27 mouse cellular contexts compared by ENCODE assay signal in the genomic region with DNA sequence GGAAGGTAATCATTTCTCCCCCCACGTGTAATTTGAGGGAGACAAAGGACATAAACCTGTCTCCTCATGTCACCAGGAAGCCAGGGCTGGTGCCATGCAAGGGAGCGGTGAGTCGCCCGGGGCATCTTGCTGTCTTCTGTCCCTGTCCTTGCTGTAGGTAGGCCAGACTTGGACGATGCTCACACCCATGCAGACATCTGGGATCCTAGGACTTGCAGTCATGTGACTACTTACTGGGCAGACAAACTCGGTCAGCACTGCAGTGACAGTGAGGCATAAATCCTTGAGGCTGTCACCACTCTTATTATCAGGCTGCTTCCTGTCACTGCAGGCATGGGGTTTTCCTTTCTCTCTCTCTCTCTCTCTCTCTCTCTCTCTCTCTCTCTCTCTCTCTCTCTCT.
DNase-seq lines count a peak whose midpoint lies in the region; ATAC-seq lines count a peak whose summit lies in the region.
"Had no signal": no experiment of that assay in that cellular context is flagged by ENCODE, and none has a peak within 500 bp of the region (broad histone marks: within the 10 kb centered on the region; RNA-seq: fewer than 3 reads in every experiment).

No protein-coding gene starts in this region.

- no peak overlapping the region for H3K4me3 ChIP-seq in heart, embryonic 12.5 days
- H3K4me3 ChIP-seq in heart, embryonic 16.5 days (ENCODE audit: low read length), result no peak overlapping the region
- H3K4me3 ChIP-seq in megakaryocyte, embryonic 14.5 days (replicated peaks), result peak overlapping the region; percentile 35
- H3K4me3 ChIP-seq: embryonic facial prominence, embryonic 10.5 days; embryonic facial prominence, embryonic 13.5 days; erythroblast, embryonic 14.5 days; forebrain, embryonic 12.5 days; forebrain, embryonic 15.5 days; hindbrain, embryonic 10.5 days; hindbrain, embryonic 13.5 days; intestine, embryonic 15.5 days had no signal

- 0 out of 2 replicates have a peak, but pooled peaks have one; percentile 15 for ATAC-seq in cerebellum, adult (ENCODE audit: insufficient number of reproducible peaks, low FRiP score, low TSS enrichment)
- ATAC-seq in heart, embryonic 12.5 days (ENCODE audit: insufficient number of reproducible peaks, low FRiP score), result peak; percentile 31; the same call in 1 of the 2 replicates
- peak; percentile 59; the same call in 1 of the 2 replicates for ATAC-seq in heart, embryonic 16.5 days (replicated peaks; ENCODE audit: extremely low read depth, insufficient read depth, low FRiP score)
- no peak for ATAC-seq in megakaryocyte, adult 5-6 weeks (ENCODE audit: poor library complexity, severe bottlenecking)
- ATAC-seq: forebrain, embryonic 15.5 days; hindbrain, embryonic 16.5 days; intestine, embryonic 15.5 days had no signal

- H3K4me2 ChIP-seq in heart, embryonic 12.5 days, result no peak overlapping the region
- no peak overlapping the region for H3K4me2 ChIP-seq in heart, embryonic 16.5 days (ENCODE audit: low read depth, low read length)
- H3K4me2 ChIP-seq: embryonic facial prominence, embryonic 13.5 days; forebrain, embryonic 12.5 days; forebrain, embryonic 15.5 days; hindbrain, embryonic 13.5 days; intestine, embryonic 15.5 days had no signal

- DNase-seq in cerebellum, adult 8-10 months, result no peak
- no peak for DNase-seq in heart, adult 8-10 months (ENCODE audit: low spot score)
- DNase-seq in heart, adult 11 months, result no peak
- DNase-seq: adrenal gland, postnatal 10 days; adrenal gland, postnatal 36 days; cerebellum, adult 11-12 months; cerebellum, postnatal 10 days; cerebellum, postnatal 36 days; embryo, embryonic 11 days; gastrocnemius, postnatal 25 days; kidney, adult 11 months; kidney, adult 8-10 months had no signal

- no peak overlapping the region for H3K9ac ChIP-seq in heart, embryonic 12.5 days
- H3K9ac ChIP-seq in heart, embryonic 16.5 days (ENCODE audit: low read length), result no peak overlapping the region
- H3K9ac ChIP-seq: embryonic facial prominence, embryonic 13.5 days; forebrain, embryonic 12.5 days; forebrain, embryonic 15.5 days; hindbrain, embryonic 13.5 days; intestine, embryonic 15.5 days had no signal

- 58% methylated on average over 6 of the region's 6 CpGs for WGBS in heart, embryonic 12.5 days
- 60% methylated on average over 6 of the region's 6 CpGs for WGBS in heart, embryonic 16.5 days

- H3K27ac ChIP-seq in heart, embryonic 12.5 days (ENCODE audit: poor library complexity, severe bottlenecking), result no peak overlapping the region
- H3K27ac ChIP-seq in heart, embryonic 16.5 days (ENCODE audit: low read length), result no peak overlapping the region
- H3K27ac ChIP-seq: embryonic facial prominence, embryonic 10.5 days; embryonic facial prominence, embryonic 13.5 days; forebrain, embryonic 12.5 days; forebrain, embryonic 15.5 days; hindbrain, embryonic 13.5 days; intestine, embryonic 15.5 days had no signal

- H3K36me3 ChIP-seq in heart, embryonic 12.5 days, result peaks cover 18% of the 10 kb centered on the region
- H3K36me3 ChIP-seq in heart, embryonic 16.5 days (ENCODE audit: control insufficient read depth, insufficient read depth), result no peaks in the 10 kb centered on the region
- H3K36me3 ChIP-seq in megakaryocyte, embryonic 14.5 days (replicated peaks; ENCODE audit: low read length), result no peaks in the 10 kb centered on the region
- H3K36me3 ChIP-seq: intestine, embryonic 15.5 days had no signal

- H3K9me3 ChIP-seq in heart, embryonic 12.5 days (replicated peaks), result no peaks in the 10 kb centered on the region
- no peaks in the 10 kb centered on the region for H3K9me3 ChIP-seq in heart, embryonic 16.5 days (replicated peaks; ENCODE audit: control insufficient read depth, low read length)
- peaks cover 72% of the 10 kb centered on the region for H3K9me3 ChIP-seq in megakaryocyte, embryonic 14.5 days
- H3K9me3 ChIP-seq: embryonic facial prominence, embryonic 10.5 days; embryonic facial prominence, embryonic 13.5 days; forebrain, embryonic 12.5 days; forebrain, embryonic 15.5 days; hindbrain, embryonic 13.5 days; intestine, embryonic 15.5 days had no signal

- peaks cover 8% of the 10 kb centered on the region; the same call in 1 of the 2 replicates for H3K4me1 ChIP-seq in heart, embryonic 12.5 days (replicated peaks)
- no peaks in the 10 kb centered on the region for H3K4me1 ChIP-seq in heart, embryonic 16.5 days (ENCODE audit: control insufficient read depth, insufficient read depth, low read length)
- no peaks in the 10 kb centered on the region for H3K4me1 ChIP-seq in megakaryocyte, embryonic 14.5 days
- H3K4me1 ChIP-seq: embryonic facial prominence, embryonic 13.5 days; forebrain, embryonic 12.5 days; hindbrain, embryonic 10.5 days; intestine, embryonic 15.5 days had no signal

- H3K27me3 ChIP-seq in heart, embryonic 12.5 days (replicated peaks), result no peaks in the 10 kb centered on the region
- H3K27me3 ChIP-seq in heart, embryonic 16.5 days (ENCODE audit: control insufficient read depth, insufficient read depth, low read length), result no peaks in the 10 kb centered on the region
- H3K27me3 ChIP-seq in megakaryocyte, embryonic 14.5 days (replicated peaks), result no peaks in the 10 kb centered on the region
- H3K27me3 ChIP-seq: embryonic facial prominence, embryonic 13.5 days; forebrain, embryonic 12.5 days; forebrain, embryonic 15.5 days; hindbrain, embryonic 13.5 days; intestine, embryonic 15.5 days; Patski had no signal
